Mouse (Mus musculus) left cerebral cortex, adult 8-10 months (tissue): ENCODE measurements at regions not wholly inside any gene's neighbourhood (a gene's known extent, or its start where the extent isn't known, plus 50 kb on each side); places are given as distances from the start of the nearest gene placed in this dataset.
A peak's percentile ranks its signal among the peaks of the same experiment; 100 is the strongest.

ENCODE experiments used
- DNase-seq, 2 experiments: peaks; one replicate each; pipeline ENCODE4 v3.0.0; 2022; ENCODE audit warnings: low spot score in 2 of 2

- no peak for DNase-seq
Measured at GRCm38 (mm10) chr12:77760976-77761375, 433.1 kb upstream of the Gm6657 start.

GRCm38 (mm10) chr12:77776011-77776546 lies 418.0 kb upstream of the Gm6657 start:
- DNase-seq = no peak

DNA sequence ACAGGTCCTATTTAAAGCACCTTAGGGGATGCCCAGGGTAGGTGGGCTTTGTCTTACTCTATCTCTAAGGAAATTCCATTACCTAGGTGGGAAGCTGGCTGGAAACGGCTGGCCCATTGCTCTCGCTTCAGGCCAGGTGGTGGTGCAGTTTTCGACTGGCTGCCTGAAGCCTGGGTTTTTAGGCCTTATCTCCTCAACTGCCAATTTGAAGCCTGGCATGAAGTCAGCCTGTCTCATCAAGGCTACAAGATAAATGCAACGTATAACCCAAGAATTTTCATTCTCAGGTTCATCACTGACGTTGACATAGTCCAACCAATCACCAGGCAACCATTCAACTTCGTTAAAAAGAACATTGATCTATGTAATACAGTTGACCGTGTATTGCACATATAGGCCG lies 417.3 kb upstream of the Gm6657 start:
- no peak for DNase-seq

DNA sequence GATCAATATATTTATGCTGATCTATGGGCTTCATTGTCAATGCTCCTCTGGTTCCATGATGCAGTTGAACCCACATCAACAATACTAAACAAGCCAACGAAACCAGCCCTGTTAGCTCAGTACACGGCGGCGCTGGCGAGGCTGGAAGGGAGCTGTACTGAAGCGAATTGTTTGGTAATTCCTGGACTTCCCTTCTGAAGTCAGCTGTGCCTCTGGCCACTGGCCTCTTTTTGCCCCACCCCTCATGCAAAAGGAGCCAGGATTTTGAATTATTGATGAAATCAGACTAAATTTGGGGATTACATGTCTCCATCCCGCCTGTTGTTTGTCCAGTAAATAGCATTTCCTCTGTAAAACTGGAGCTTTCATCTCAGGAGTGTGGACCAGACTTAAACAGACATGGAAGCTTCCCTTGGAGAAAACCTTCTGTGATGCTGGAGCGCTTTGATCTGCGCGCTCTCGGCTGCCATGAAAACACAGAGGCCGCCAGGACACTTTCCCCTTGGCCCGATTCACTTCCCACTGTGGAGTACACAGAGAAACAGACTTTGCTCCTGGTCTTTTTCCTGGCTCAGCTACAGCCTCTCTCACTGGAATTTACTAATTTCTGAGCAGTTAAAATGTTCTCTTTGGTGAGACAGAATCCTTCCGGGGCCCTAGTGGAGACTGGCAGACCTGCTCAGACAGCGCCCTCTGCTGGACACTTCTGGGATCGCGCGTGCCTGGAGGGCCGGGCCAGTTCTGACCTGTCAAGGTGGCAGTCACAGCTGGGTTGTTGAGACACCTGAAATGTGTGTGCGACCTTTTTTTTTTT lies 412.9 kb upstream of the Gm6657 start:
- peak; percentile 57 to 94 for DNase-seq

DNA sequence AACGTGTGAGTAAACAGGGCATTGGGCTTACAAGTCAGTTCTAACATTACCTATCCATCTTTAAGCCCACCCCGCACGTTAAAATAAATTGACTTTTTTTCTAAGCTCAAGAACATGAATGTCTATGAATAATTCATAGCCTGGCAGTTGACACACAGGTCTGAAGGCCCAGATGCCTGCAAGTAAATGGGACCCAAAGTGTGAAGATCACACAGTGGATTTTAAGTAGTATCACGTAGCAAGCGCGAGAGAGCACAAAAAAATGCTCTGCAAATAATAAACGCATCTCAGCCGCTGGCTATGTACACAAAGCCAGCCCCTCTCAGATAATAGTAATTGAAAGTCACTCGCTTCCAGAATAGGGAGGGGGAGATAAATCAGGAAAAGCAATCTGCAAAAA lies 410.1 kb upstream of the Gm6657 start:
- no peak for DNase-seq

GRCm38 (mm10) chr12:77785647-77786046 lies 408.4 kb upstream of the Gm6657 start:
- DNase-seq = peak in 1 of 2 experiments; percentile 57

GRCm38 (mm10) chr12:77786678-77787077 lies 407.4 kb upstream of the Gm6657 start:
- no peak for DNase-seq

- DNase-seq = no peak
Measured at GRCm38 (mm10) chr12:77788273-77788672, 405.8 kb upstream of the Gm6657 start.

DNA sequence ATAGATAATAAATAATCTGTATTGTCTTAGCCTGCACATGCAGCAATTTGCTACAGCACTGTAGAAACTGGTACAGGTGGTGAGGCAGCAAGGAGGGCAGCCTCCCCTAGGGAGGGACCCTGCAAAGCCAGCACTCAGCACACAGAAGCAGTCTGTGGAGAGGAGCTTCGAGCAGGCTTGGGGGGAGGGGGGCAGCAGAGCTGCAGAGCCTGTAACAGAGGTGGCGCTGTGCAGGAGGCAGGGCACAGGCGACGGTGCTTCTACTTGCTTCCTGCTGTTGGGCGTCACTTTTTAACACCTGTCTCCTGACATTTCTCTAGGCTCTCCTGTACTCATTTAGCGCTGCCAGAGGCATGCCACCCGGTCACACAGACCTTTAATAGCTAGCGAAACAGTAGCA lies 404.6 kb upstream of the Gm6657 start:
- DNase-seq = no peak

DNA sequence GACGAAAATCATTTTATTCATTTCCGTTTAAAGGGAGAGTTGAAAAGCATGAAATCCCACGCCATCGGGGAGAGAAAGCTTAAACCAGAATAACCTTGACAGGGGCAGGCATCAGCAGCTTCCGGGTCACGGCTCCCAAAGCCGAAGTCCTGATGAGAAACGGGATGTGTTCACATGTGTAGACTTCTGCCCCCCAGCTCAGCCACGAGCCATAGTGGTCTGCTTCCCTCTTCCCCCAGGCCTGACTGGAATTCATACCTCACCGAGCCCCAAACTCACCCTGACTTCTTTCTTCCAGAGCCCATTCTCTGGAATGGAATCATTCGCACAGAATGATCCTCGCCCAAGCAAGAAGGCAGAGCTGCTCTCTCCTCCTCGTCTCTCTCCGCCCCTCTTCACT lies 404.2 kb upstream of the Gm6657 start:
- DNase-seq = no peak

DNA sequence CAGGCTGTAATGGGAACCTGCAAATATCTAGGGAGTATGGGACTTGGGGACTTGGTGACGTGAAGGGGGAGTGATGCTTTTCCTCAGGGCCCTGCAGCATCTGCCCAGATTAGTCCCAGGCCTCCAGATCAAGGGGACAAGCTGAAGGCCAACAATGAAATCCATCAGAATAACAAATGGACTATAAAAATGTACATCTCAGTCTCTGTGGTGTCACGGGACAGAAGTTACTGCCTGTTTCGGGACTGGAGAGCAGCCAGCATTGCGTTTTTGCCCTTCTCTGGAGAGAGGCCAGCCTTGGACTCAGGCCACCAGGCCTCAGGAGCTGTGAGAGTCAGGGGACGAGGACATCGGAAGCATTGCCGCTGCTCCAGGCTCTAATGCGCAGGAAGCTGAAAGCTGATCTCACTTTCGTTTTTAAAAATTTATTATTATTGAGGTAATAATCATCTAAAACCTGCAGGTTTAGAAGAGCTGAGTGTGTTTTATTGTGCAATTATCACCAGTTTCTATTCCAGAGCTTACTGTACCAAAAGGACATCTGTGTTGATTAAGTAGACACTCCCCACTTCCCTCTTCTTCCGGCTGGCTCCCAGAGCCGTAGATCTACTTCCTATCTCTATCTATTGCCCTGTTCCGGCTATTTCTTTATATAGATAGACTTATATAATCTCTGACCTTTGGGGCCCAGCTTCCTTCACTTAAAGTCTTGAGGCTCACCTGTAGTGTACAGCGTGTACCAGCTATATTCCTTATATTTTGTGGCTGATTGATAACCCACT lies 403.0 kb upstream of the Gm6657 start:
- DNase-seq = no peak

GRCm38 (mm10) chr12:77798516-77798915 lies 395.5 kb upstream of the Gm6657 start:
- no peak for DNase-seq

GRCm38 (mm10) chr12:77799134-77799770 lies 394.8 kb upstream of the Gm6657 start:
- DNase-seq = no peak

DNA sequence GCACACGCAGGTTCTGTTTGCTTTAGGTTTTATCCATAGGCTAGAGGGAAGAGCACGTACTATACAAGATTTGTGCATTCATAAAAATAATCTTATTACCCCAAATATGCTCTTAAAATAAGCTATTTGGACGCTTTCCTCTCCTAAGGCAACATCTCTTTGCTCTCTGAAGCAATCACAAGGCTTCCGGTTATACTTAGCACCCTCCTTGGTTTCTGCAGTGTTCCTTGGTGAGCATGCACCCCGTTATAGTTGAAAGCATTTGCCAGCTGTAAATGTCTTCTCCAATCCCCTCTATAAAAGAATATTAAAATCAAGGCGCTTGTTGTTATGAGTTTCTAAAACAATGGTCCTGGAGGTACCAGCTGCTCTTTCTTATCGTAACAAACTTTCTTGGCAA lies 386.4 kb upstream of the Gm6657 start:
- no peak for DNase-seq

GRCm38 (mm10) chr12:77811276-77811675 lies 382.8 kb upstream of the Gm6657 start:
- DNase-seq = no peak

- DNase-seq = no peak
Measured at GRCm38 (mm10) chr12:77819456-77819855, 374.6 kb upstream of the Gm6657 start.

DNA sequence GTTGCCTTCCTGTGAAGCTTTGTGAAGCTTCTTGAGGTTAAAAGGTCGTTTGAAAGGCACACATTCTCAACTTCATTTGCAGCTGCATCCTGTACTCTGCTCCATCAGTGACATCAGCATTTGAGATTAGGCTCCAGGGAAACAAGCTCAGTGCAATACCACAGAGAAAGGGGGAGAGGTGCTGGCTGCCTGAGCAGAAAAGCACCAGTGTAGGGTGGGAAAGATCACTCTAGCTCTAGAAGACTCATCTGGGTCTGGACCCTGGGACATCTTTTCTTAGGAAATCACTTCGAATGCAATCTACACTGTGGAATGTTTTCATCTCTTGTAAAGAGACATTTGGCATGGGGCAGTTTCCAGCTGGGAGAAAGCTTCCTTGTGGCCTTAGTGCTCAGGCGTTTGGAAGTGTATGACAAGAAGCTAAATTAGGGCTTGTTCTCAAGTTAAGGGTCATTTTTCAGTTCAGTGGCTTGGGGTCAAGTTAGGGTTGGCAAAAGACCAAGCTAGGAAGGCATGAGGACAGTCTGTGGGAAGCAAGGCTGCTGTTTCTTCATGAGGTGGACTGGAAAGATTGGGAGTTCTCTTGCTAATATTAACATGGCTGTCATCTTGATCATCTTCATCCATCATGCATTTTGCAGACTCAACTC lies 370.5 kb upstream of the Gm6657 start:
- DNase-seq = no peak

DNA sequence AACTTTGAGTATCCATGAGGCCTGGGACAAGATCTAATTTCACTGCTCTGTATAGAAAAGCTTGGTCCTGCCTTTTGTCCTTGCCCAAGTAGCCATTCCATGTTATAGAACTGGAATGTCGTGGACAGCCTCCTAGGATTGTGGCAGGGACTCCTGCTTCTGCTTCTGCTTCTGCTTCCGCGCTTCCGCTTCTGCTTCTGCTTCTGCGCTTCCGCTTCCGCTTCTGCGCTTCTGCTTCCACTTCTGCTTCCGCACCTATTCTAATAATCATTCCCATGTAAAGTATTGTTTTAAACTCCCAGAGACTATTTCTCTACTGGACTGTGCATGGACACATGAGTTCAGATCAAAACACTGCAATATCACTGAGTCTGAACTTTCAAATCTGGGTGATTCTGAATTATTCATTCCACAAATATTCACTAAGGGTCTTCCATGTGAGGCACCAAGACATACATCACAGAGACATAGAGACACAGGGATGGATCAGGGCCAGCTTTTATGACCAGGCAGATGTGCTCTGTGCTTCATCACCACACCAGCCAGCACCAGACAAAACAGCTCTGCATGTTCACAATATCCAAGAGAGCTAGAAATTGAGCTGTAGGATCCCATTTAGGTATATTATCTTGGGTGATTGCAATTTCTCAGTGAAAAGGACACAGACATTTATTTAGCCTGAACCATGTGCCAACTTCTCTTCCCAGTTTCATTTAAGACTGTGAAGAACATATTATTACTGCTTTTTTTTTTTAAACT lies 360.5 kb upstream of the Gm6657 start:
- DNase-seq = no peak

- DNase-seq = no peak
Measured at GRCm38 (mm10) chr12:77834891-77835290, 359.2 kb upstream of the Gm6657 start.

DNA sequence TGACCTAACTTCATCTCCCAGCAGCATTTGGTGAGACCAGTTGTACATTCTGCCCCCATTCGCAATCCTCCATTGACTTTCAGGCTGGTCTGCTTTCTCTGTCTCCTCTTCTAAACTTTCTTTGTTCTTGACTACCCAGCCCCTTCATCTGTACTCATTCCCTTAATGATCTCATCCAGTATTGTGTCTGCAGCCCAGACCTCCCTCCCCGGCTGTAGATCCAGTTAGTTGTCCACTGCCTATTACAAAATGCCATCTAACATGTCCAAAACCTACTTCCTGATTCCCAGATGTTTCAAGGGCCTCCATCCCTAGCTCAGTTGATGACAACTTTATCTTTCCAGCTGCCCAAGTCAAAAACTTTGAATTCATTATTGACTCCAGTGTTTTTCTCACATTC lies 357.8 kb upstream of the Gm6657 start:
- DNase-seq = no peak
